Mouse (Mus musculus) heart, embryonic 13.5 days (tissue): ENCODE results near the gene Gm47995. TPM values are rescaled to one million over a fixed set of nuclear protein-coding genes. Genes with fewer than 3 reads are reported as not detected.
"Not testable (repeated sequence)": the region's sequence is repeated elsewhere in the genome, so short reads cannot be mapped to it uniquely, and the experiment has no call there.

Experiments used
- ATAC-seq: fragments of 200-750 bp; cut with Nextera tagmentation; 2 replicates; pipeline ENCODE4 v1.8.0; 2017; ENCODE audit warnings: moderate TSS enrichment; ENCODE audit not compliant: insufficient number of reproducible peaks, low FRiP score, low TSS enrichment; ENCODE audit errors: extremely low read depth
- H3K27ac ChIP-seq: fragments of 300-500 bp; sonication (generic); replicated peaks from 2 replicates; pipeline ENCODE4 v1.5.1; 2015; ENCODE audit warnings: moderate library complexity, mild to moderate bottlenecking, inconsistent platforms
- H3K27me3 ChIP-seq: fragments of 300-500 bp; sonication (generic); replicated peaks from 2 replicates; pipeline ENCODE4 v1.6.1; 2015; ENCODE audit warnings: mild to moderate bottlenecking, inconsistent platforms
- H3K36me3 ChIP-seq: fragments of 300-500 bp; sonication (generic); 2 replicates; pipeline ENCODE4 v1.6.1; 2015; ENCODE audit warnings: mild to moderate bottlenecking, inconsistent platforms
- H3K4me1 ChIP-seq: fragments of 300-500 bp; sonication (generic); 2 replicates; pipeline ENCODE4 v1.6.1; 2015; ENCODE audit warnings: inconsistent platforms
- H3K4me2 ChIP-seq: fragments of 300-500 bp; sonication (generic); 2 replicates; pipeline ENCODE4 v1.6.1; 2015; ENCODE audit warnings: inconsistent platforms, mild to moderate bottlenecking, moderate library complexity
- H3K4me3 ChIP-seq: fragments of 300-500 bp; sonication (generic); 2 replicates; pipeline ENCODE4 v1.5.1; 2015; ENCODE audit warnings: moderate library complexity, mild to moderate bottlenecking, inconsistent platforms
- H3K9ac ChIP-seq: fragments of 300-500 bp; sonication (generic); 2 replicates; pipeline ENCODE4 v1.6.1; 2015; ENCODE audit warnings: inconsistent platforms, mild to moderate bottlenecking, moderate library complexity
- H3K9me3 ChIP-seq: fragments of 300-500 bp; sonication (generic); 2 replicates; pipeline ENCODE4 v1.6.1; 2016; ENCODE audit warnings: inconsistent platforms
- WGBS: fragments of 180-500 bp; shearing (Covaris S2); methylation state at CpG from one replicate; pipeline ENCODE4 v1.1.7; 2015; ENCODE audit warnings: mixed read lengths; 5-methylcytosine and 5-hydroxymethylcytosine counted together
- polyA plus RNA-seq: library from polyadenylated mRNA; unstranded; fragments of >200 nt; fragmentation: Nextera tagmentation; extraction: Ambion mirVana; gene quantifications from 2 replicates; pipeline ENCODE4 v1.2.1, GENCODE M21; 2015

Gene Gm47995
- polyA plus RNA-seq, 1 experiment from 2014 or later: not detected

- Histone ChIP-seq H3K4me2 (no peak overlapping the region), H3K27me3 (no peaks in the 10 kb centered on the region)
Observed at GRCm38 (mm10) chr1:151167297-151168047, 30.8 kb upstream of the Gm47995 start.

GRCm38 (mm10) chr1:151168637-151169036 is 29.6 kb upstream of the Gm47995 start:
- Histone ChIP-seq H3K36me3 (no peaks in the 10 kb centered on the region), H3K4me2 (no peak overlapping the region), H3K4me3 (no peak overlapping the region), H3K27me3 (no peaks in the 10 kb centered on the region), H3K9me3 (no peaks in the 10 kb centered on the region), H3K27ac (no peak overlapping the region), H3K4me1 (peaks cover 9% of the 10 kb centered on the region), H3K9ac (no peak overlapping the region)
- ATAC-seq: no peak
- WGBS: 61% methylated on average over 3 of the region's 3 CpGs

More at GRCm38 (mm10) chr1:151167297-151168047, 30.8 kb upstream of the Gm47995 start:
- Histone ChIP-seq H3K9ac (no peak overlapping the region), H3K4me1 (peaks cover 9% of the 10 kb centered on the region), H3K36me3 (no peaks in the 10 kb centered on the region), H3K4me3 (no peak overlapping the region), H3K27ac (no peak overlapping the region), H3K9me3 (no peaks in the 10 kb centered on the region)
- 56% methylated on average over 12 of the region's 12 CpGs for WGBS
- ATAC-seq: no peak

- no peak overlapping the region for H3K27ac ChIP-seq
- no peak overlapping the region for H3K4me2 ChIP-seq
- no peaks in the 10 kb centered on the region for H3K36me3 ChIP-seq
- no peaks in the 10 kb centered on the region for H3K9me3 ChIP-seq
- WGBS: 63% methylated on average over 2 of the region's 2 CpGs
- no peaks in the 10 kb centered on the region for H3K27me3 ChIP-seq
- no peak overlapping the region for H3K4me3 ChIP-seq
- no peak for ATAC-seq
- H3K9ac ChIP-seq: no peak overlapping the region
- peaks cover 8% of the 10 kb centered on the region for H3K4me1 ChIP-seq
Observed at GRCm38 (mm10) chr1:151171572-151172461, 26.4 kb upstream of the Gm47995 start.

- Histone ChIP-seq H3K27me3 (no peaks in the 10 kb centered on the region), H3K27ac (peak overlapping the region; percentile 48; the same call in 1 of the 2 replicates), H3K36me3 (no peaks in the 10 kb centered on the region), H3K9ac (peak overlapping the region; percentile 33; the same call in 1 of the 2 replicates), H3K4me1 (peaks cover 20% of the 10 kb centered on the region), H3K4me2 (peak overlapping the region; percentile 60), H3K4me3 (peak overlapping the region; percentile 35), H3K9me3 (no peaks in the 10 kb centered on the region)
- ATAC-seq: peak; percentile 65
- WGBS: 9% methylated on average over 10 of the region's 10 CpGs
Observed at GRCm38 (mm10) chr1:151177030-151177936, 21.0 kb upstream of the Gm47995 start.

- Histone ChIP-seq H3K9ac (peak overlapping the region; percentile 33; the same call in 1 of the 2 replicates), H3K27ac (0 out of 2 replicates have a peak overlapping the region, but pooled peaks have one; percentile 48), H3K4me1 (peaks cover 20% of the 10 kb centered on the region), H3K27me3 (no peaks in the 10 kb centered on the region), H3K9me3 (no peaks in the 10 kb centered on the region), H3K4me2 (peak overlapping the region; percentile 60), H3K4me3 (peak overlapping the region; percentile 35), H3K36me3 (no peaks in the 10 kb centered on the region)
- WGBS: 30% methylated on average over 4 of the region's 4 CpGs
- no peak for ATAC-seq
Observed at GRCm38 (mm10) chr1:151177937-151178271, 20.3 kb upstream of the Gm47995 start.

GRCm38 (mm10) chr1:151178505-151179083 is 19.7 kb upstream of the Gm47995 start:
- ATAC-seq: no peak

GRCm38 (mm10) chr1:151180167-151180566 is 18.1 kb upstream of the Gm47995 start:
- H3K9me3 ChIP-seq: no peaks in the 10 kb centered on the region
- no peak for ATAC-seq
- 81% methylated on average over 2 of the region's 2 CpGs for WGBS

More at GRCm38 (mm10) chr1:151178505-151179083, 19.7 kb upstream of the Gm47995 start:
- H3K27me3 ChIP-seq: no peaks in the 10 kb centered on the region
- no peaks in the 10 kb centered on the region for H3K36me3 ChIP-seq
- peaks cover 20% of the 10 kb centered on the region for H3K4me1 ChIP-seq
- no peak overlapping the region for H3K9ac ChIP-seq
- H3K27ac ChIP-seq: no peak overlapping the region
- 65% methylated on average over 2 of the region's 2 CpGs for WGBS
- no peak overlapping the region for H3K4me3 ChIP-seq
- no peaks in the 10 kb centered on the region for H3K9me3 ChIP-seq
- H3K4me2 ChIP-seq: no peak overlapping the region

GRCm38 (mm10) chr1:151182266-151182665 is 16.0 kb upstream of the Gm47995 start, which contains the start of gene Gm47985:
Gene Gm47985, plus strand, starts transcription at chr1:151182537.
- not testable (repeated sequence) for H3K27me3 ChIP-seq, H3K9ac ChIP-seq, H3K4me3 ChIP-seq, H3K9me3 ChIP-seq, H3K36me3 ChIP-seq, H3K4me2 ChIP-seq, ATAC-seq, H3K27ac ChIP-seq
- peaks cover 12% of the 10 kb centered on the region for H3K4me1 ChIP-seq
- no CpG with 5 or more reads among the region's 7 CpGs for WGBS

More at GRCm38 (mm10) chr1:151180167-151180566, 18.1 kb upstream of the Gm47995 start:
- H3K4me3 ChIP-seq: no peak overlapping the region
- H3K9ac ChIP-seq: no peak overlapping the region
- H3K27ac ChIP-seq: no peak overlapping the region
- H3K36me3 ChIP-seq: no peaks in the 10 kb centered on the region
- H3K4me2 ChIP-seq: no peak overlapping the region
- H3K4me1 ChIP-seq: peaks cover 20% of the 10 kb centered on the region
- H3K27me3 ChIP-seq: no peaks in the 10 kb centered on the region

- not testable (repeated sequence) for ATAC-seq, H3K4me2 ChIP-seq, H3K4me1 ChIP-seq, H3K27ac ChIP-seq, H3K9me3 ChIP-seq, H3K36me3 ChIP-seq, H3K9ac ChIP-seq, H3K4me3 ChIP-seq, H3K27me3 ChIP-seq
- 65% methylated on average over 3 of the region's 3 CpGs for WGBS
Observed at GRCm38 (mm10) chr1:151186186-151186585, 12.1 kb upstream of the Gm47995 start.

- not testable (repeated sequence) for H3K9me3 ChIP-seq, ATAC-seq, H3K4me3 ChIP-seq, H3K9ac ChIP-seq, H3K27ac ChIP-seq, H3K36me3 ChIP-seq, H3K27me3 ChIP-seq, H3K4me1 ChIP-seq, H3K4me2 ChIP-seq
- 47% methylated on average over 4 of the region's 4 CpGs for WGBS
Observed at GRCm38 (mm10) chr1:151186879-151187424, 11.3 kb upstream of the Gm47995 start.
